Mouse (Mus musculus): Measurements from ENCODE around the gene Pwp1.

- TF ChIP-seq CTCF (conservative IDR thresholded peaks at IDR 0.05; ENCODE audit: insufficient read depth, insufficient read length, low read depth, low read length) (no peak), POLR2A (IDR thresholded peaks at IDR 0.05; ENCODE audit: low read depth, low read length) (no peak)
Observed at GRCm38 (mm10) chr10:85871698-85872478, 42.6 kb downstream of the Pwp1 start.
